Mouse (Mus musculus) erythroblast, embryonic 14.5 days (primary cell): ENCODE measurements at regions not wholly inside any gene's neighbourhood (a gene's known extent, or its start where the extent isn't known, plus 50 kb on each side); places are given as distances from the start of the nearest gene placed in this dataset.

Source experiments
- H3K27me3 ChIP-seq: 2 replicates; pipeline ENCODE4 v1.6.1; 2012; ENCODE audit warnings: inconsistent platforms; ENCODE audit not compliant: control insufficient read depth
- H3K36me3 ChIP-seq: 2 replicates; pipeline ENCODE4 v1.6.1; 2012; ENCODE audit warnings: mild to moderate bottlenecking, inconsistent platforms; ENCODE audit not compliant: control insufficient read depth
- H3K4me1 ChIP-seq: 2 replicates; pipeline ENCODE4 v1.6.1; 2012; ENCODE audit warnings: inconsistent platforms; ENCODE audit not compliant: control insufficient read depth
- H3K4me3 ChIP-seq: replicated peaks from 2 replicates; pipeline ENCODE3; 2012; ENCODE audit warnings: moderate library complexity, mild to moderate bottlenecking, inconsistent platforms
- H3K9me3 ChIP-seq: 2 replicates; pipeline ENCODE4 v1.6.1; 2012; ENCODE audit warnings: low read length, inconsistent platforms, mixed read lengths; ENCODE audit not compliant: control insufficient read depth
- GATA1 ChIP-seq: IDR thresholded peaks from 2 replicates; pipeline ENCODE4 v1.6.1; 2012; ENCODE audit warnings: low read length, inconsistent platforms, mixed read lengths
- TAL1 ChIP-seq: IDR thresholded peaks from 3 replicates; pipeline ENCODE4 v1.6.1; 2012; ENCODE audit warnings: low read length, inconsistent platforms, mixed read lengths

DNA sequence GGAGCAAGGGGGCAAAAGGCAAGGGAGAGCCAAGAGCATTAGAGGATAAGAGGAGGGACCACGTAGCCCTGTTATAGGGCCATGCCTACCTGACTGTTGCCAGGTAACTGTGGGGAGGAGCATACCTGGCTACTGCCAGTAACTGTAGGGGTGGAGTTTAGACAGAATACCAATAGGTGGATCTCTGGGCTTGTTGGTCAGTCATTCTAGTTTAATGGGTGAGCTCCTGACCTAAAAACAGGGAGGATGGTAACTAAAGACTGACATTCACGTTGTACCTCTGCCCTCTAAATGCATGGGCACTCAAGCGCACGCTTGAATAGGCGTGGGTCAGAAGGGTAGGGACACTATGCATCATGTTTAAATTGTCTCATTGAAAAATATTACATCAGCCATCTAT, 165.8 kb upstream of the Plekha5 start:
- peaks cover 14% of the 10 kb centered on the region for H3K9me3 ChIP-seq
- H3K4me1 ChIP-seq = no peaks in the 10 kb centered on the region
- H3K36me3 ChIP-seq = no peaks in the 10 kb centered on the region
- TF ChIP-seq TAL1 = no peak
- TF ChIP-seq GATA1 = no peak
- H3K4me3 ChIP-seq = no peak overlapping the region
- no peaks in the 10 kb centered on the region for H3K27me3 ChIP-seq

DNA sequence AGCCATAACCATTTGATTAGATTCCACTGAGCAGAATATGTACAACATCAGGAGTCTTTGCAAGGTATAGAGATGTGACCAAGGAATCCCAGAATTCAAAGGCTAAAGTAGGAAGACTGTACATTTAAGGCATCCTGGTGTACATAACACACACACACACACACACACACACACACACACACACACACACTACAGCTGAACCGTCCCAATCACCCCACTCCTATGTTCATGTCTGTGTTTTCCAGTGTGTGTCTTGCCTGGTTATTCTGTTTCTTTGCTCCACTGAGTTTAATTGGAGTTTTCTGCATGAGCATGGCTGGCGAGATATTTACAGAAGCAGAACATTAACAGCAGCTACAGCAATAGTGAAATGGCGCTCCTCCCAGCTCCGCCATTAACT, 172.3 kb upstream of the Plekha5 start:
- H3K4me3 ChIP-seq = no peak overlapping the region
- no peaks in the 10 kb centered on the region for H3K27me3 ChIP-seq
- H3K4me1 ChIP-seq = no peaks in the 10 kb centered on the region
- H3K36me3 ChIP-seq = no peaks in the 10 kb centered on the region
- TF ChIP-seq TAL1 (no peak), GATA1 (no peak)
- H3K9me3 ChIP-seq = peaks cover 16% of the 10 kb centered on the region

DNA sequence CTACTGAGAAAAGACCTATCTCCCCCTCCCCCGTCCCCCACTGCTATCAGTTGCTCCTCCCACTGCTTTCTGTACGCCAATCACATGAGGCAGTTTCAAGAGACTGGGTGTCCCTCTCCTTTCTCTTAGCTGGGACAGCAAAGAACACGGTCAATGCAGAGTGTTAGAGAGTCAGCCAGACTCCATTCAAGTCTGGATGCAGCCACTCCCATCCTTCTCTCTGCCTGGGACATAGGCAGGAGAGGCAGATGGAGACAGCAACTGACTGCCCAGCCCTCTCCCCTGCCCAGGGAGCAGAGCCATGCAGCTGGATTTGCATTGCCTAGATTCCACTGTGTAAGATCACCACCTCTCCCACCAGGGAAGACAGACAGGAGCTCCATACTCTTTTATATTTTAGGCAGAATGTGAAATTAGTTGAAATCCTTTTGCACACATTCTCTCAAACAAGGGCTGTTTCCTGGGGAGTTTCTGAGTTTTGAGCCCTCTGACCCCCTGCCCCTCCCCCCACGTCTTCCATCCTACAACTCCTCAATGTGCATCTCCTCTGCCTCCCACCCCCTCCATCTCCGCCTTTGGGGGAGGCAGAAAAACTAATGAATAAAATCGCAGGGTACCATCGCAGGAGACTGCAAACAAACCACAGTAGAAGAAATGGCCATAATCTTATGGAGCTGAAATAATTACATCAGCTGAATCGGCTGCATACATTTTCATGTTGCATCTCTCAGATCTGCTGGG, 180.3 kb upstream of the Plekha5 start:
- TF ChIP-seq GATA1 (no peak), TAL1 (no peak)
- Histone ChIP-seq H3K36me3 (no peaks in the 10 kb centered on the region), H3K27me3 (no peaks in the 10 kb centered on the region), H3K4me3 (no peak overlapping the region), H3K9me3 (peaks cover 48% of the 10 kb centered on the region), H3K4me1 (no peaks in the 10 kb centered on the region)

DNA sequence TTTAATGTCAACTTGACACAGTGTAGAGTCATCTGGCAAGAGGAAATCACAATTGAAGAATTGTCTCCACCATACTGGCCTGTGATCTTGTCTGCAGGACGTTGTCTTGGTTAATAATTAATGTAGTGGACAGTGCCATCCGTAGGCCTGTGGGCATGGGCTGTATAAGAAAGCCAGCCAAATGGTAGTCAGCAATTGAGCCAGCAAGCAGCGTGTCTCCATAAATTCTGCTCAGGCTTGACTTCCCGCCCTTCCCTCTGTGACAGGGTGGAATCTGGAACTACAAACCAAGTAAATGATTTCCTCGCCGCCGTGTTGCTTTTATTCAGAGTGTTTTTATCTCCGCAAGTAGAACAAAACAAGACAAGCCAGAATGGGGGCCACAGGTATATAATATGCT, 184.5 kb upstream of the Plekha5 start:
- Histone ChIP-seq H3K36me3 (no peaks in the 10 kb centered on the region), H3K4me3 (no peak overlapping the region), H3K4me1 (no peaks in the 10 kb centered on the region), H3K9me3 (peaks cover 43% of the 10 kb centered on the region), H3K27me3 (no peaks in the 10 kb centered on the region)
- no peak for TF ChIP-seq TAL1
- TF ChIP-seq GATA1 = no peak

DNA sequence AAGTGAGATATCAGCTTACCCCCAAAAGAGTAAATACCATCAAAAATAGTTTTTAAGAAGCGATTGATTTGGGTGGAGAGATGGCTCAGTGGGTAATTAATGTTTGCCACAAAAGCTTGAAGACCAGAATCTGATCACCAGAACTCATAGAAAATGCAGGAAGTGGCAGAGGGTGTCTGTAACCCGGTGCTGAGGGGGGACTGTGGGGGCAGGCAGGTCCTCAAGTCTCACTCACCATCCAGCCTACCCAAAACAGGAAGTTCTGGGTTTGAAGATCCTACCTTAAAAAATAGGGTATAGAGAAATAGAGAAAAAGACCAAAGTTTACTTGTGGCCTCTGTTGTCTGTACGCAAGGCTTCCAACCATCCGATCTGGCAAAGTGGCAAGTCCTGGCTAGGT, 190.3 kb upstream of the Plcz1 start:
- TF ChIP-seq TAL1 (no peak), GATA1 (no peak)

DNA sequence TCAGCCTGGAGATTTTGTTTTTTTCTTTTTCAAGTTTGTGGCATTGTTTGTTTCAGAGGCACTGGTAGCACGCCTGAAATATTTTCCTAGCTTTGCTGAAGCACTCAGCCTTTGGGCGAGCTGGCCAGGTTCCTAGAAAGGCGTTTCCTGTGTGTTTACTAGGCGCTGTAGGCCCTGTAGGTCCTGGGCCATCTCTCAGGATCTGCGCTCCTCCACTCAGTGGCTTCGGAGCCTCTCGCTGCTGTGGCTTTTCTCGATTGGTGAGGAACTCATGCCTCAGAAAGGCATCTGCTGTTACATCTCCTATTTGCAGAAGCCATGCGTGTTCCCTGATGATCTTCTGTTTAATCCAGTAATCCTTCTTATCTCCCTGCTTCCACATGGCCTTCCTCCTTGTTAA, 188.0 kb upstream of the Plcz1 start:
- H3K4me1 ChIP-seq = no peaks in the 10 kb centered on the region
- peaks cover 18% of the 10 kb centered on the region for H3K9me3 ChIP-seq

More for the DNA sequence above, 190.3 kb upstream of the Plcz1 start:
- H3K27me3 ChIP-seq = no peaks in the 10 kb centered on the region
- no peak overlapping the region for H3K4me3 ChIP-seq
- peaks cover 21% of the 10 kb centered on the region for H3K9me3 ChIP-seq
- no peaks in the 10 kb centered on the region for H3K4me1 ChIP-seq
- H3K36me3 ChIP-seq = no peaks in the 10 kb centered on the region

DNA sequence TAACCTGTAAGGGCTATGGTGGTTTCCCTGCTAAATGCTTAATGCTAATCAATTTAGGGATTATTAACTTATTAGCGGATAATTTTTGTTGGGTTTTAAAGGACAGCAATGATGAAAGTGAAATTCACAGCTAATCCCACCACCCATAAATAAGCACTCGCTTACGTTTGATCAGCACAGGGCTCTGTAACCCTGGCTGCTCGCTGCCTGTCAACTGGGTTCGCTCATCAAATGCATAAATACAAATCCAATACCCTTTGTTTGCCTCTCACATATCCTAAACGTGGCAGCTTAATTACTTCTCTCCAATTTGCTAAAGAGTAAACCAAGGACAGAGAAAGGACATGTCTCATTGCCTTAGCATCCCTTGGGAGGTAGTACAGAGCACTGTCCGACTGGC, 187.5 kb upstream of the Plcz1 start:
- TF ChIP-seq GATA1 (no peak), TAL1 (no peak)
- Histone ChIP-seq H3K4me3 (no peak overlapping the region), H3K36me3 (no peaks in the 10 kb centered on the region), H3K4me1 (no peaks in the 10 kb centered on the region), H3K9me3 (peaks cover 18% of the 10 kb centered on the region), H3K27me3 (no peaks in the 10 kb centered on the region)

More for the DNA sequence above, 188.0 kb upstream of the Plcz1 start:
- Histone ChIP-seq H3K36me3 (no peaks in the 10 kb centered on the region), H3K4me3 (no peak overlapping the region), H3K27me3 (no peaks in the 10 kb centered on the region)
- TF ChIP-seq GATA1 (no peak), TAL1 (no peak)

DNA sequence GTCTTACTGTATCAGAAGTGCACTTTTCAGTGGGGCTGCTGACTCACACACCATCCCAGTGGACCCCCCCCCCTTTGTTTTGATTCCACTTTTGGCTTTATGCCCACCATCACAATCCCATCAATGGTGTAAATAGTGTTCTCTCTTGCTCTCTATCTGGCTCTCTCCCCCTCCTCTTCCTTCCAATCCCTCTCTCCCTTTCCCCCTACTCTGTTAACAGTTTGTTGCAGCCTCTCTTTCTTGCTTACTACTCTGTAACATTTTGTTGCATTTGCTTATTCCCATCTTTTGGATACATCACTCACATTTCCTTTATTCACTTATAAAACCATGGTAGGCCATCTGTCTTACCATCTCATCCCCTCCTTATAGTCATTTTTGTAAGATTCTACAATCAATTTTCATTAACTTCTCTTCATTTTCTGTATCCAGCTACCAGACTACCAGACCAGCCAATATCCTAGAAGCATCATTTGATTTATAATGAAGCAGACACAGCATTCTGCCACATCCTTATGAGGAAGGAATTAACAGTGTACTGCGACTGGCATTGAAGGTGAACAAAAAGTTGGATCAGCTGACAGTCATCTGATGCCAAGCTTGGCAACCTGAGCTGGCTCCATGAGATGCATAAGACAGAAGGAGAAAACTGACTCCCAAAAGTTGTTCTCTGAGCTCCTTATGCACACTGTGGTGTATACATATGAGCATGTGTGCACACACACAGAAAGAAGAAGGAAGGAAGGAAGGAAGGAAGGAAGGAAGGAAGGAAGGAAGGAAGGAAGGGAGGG, 181.5 kb upstream of the Plcz1 start:
- Histone ChIP-seq H3K36me3 (no peaks in the 10 kb centered on the region), H3K4me3 (no peak overlapping the region), H3K9me3 (peaks cover 17% of the 10 kb centered on the region), H3K27me3 (no peaks in the 10 kb centered on the region), H3K4me1 (no peaks in the 10 kb centered on the region)
- TF ChIP-seq GATA1 = no peak
- no peak for TF ChIP-seq TAL1

DNA sequence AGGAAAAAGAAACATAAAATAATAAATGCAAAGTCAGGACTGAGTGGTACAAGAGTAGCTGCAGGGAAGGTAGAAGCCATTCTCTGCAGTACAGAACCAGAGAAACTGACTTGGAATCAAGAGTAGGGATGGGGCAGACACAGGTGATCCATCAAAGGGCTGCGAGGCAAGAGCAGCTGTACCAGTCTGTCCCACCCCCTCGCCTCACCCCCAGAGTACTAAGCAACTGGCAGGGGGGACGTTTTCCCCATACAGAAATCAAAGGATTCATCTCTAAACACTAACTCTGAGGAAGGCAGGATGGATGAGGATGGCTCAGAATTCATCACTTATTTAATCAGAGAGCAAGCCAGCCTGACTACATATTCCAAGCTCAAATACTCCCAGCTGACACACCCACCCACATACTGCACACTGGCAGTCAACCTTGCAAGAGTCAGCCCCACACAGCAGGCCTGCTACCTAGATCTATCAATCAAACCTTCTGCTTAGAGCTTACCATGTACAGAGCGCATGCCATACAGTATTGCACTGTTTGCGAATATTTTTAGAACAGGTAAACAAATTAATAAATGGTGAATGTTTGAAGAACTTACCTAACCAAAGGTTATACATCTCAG, 180.5 kb upstream of the Plcz1 start:
- TF ChIP-seq TAL1 = no peak
- TF ChIP-seq GATA1 = no peak
- no peak overlapping the region for H3K4me3 ChIP-seq
- no peaks in the 10 kb centered on the region for H3K36me3 ChIP-seq
- H3K27me3 ChIP-seq = no peaks in the 10 kb centered on the region
- H3K9me3 ChIP-seq = peaks cover 20% of the 10 kb centered on the region
- H3K4me1 ChIP-seq = no peaks in the 10 kb centered on the region
